ENCODE assay signal across 15 mouse cellular contexts in the genomic region with DNA sequence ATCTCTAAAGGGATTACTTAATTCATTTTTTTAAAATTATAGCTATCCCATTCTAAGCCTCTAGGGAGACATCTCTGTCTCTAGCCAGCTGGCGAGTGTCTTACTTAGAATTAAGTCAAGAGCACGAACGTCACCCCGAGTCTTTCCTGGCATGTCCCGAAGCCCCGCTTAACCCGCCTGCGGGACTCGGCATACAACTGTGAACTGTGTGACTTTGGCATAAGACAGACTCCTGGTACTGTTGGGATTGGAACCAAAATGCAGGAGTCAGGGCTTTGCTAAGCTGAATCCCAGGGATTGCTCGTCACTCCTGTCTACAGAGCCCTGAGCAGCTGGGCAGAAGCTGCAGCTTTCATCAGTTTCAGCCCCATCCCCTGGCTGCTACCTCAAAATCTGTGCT. TPM values are rescaled to one million over a fixed set of nuclear protein-coding genes. Genes with fewer than 3 reads are reported as not detected.
DNase-seq lines count a peak whose midpoint lies in the region; ATAC-seq and TF ChIP-seq lines count a peak whose summit lies in the region.
"Had no signal": no experiment of that assay in that cellular context is flagged by ENCODE, and none has a peak within 500 bp of the region (broad histone marks: within the 10 kb centered on the region; RNA-seq: fewer than 3 reads in every experiment).

No protein-coding gene starts in this region.

- no peaks in the 10 kb centered on the region for H3K9me3 ChIP-seq in forebrain, embryonic 15.5 days
- H3K9me3 ChIP-seq in midbrain, embryonic 14.5 days (ENCODE audit: control insufficient read depth, low read length) = no peaks in the 10 kb centered on the region
- H3K9me3 ChIP-seq: limb, embryonic 15.5 days; stomach, embryonic 15.5 days had no signal

- peak overlapping the region; percentile 11; the same call in 1 of the 2 replicates for H3K4me2 ChIP-seq in forebrain, embryonic 15.5 days (replicated peaks)
- H3K4me2 ChIP-seq in midbrain, embryonic 14.5 days (ENCODE audit: low read length) = peak overlapping the region; percentile 89
- H3K4me2 ChIP-seq: limb, embryonic 15.5 days; lung, embryonic 14.5 days; stomach, embryonic 15.5 days had no signal

- ATAC-seq in forebrain, embryonic 15.5 days (replicated peaks) = peak; percentile 59; the same call in 1 of the 2 replicates
- no peak for ATAC-seq in midbrain, embryonic 14.5 days (ENCODE audit: low FRiP score, low TSS enrichment)

- peaks cover 33% of the 10 kb centered on the region for H3K4me1 ChIP-seq in forebrain, embryonic 15.5 days
- peaks cover 10% of the 10 kb centered on the region; the same call in 1 of the 2 replicates for H3K4me1 ChIP-seq in midbrain, embryonic 14.5 days (ENCODE audit: control insufficient read depth, insufficient read depth, low read length)
- H3K4me1 ChIP-seq in thymus, adult 2 months (replicated peaks; ENCODE audit: control insufficient read depth, insufficient read depth, low read length) = no peaks in the 10 kb centered on the region

- 39% methylated on average over 10 of the region's 10 CpGs for WGBS in forebrain, embryonic 15.5 days
- 42% methylated on average over 10 of the region's 10 CpGs for WGBS in midbrain, embryonic 14.5 days
- WGBS in thymus, adult 2 months = 75% methylated on average over 10 of the region's 10 CpGs

- no peak for TF ChIP-seq POLR2A in thymus, adult 2 months (IDR thresholded peaks at IDR 0.05; ENCODE audit: control insufficient read depth, extremely low read depth, insufficient read depth, low read length, poor library complexity)

- H3K9ac ChIP-seq in forebrain, embryonic 15.5 days (replicated peaks) = no peak overlapping the region
- peak overlapping the region; percentile 63; the same call in 1 of the 2 replicates for H3K9ac ChIP-seq in midbrain, embryonic 14.5 days (replicated peaks; ENCODE audit: low read length)
- H3K9ac ChIP-seq: limb, embryonic 15.5 days; lung, embryonic 14.5 days; stomach, embryonic 15.5 days had no signal

- H3K4me3 ChIP-seq in layer of hippocampus, adult 2 months = no peak overlapping the region
- H3K4me3 ChIP-seq in forebrain, embryonic 15.5 days = peak overlapping the region; percentile 45
- H3K4me3 ChIP-seq in midbrain, embryonic 14.5 days (replicated peaks; ENCODE audit: low read depth, low read length) = peak overlapping the region; percentile 49
- H3K4me3 ChIP-seq in thymus, adult 2 months (ENCODE audit: control insufficient read depth, insufficient read depth, low read length) = no peak overlapping the region
- H3K4me3 ChIP-seq: limb, embryonic 15.5 days; stomach, embryonic 15.5 days had no signal

- DNase-seq in layer of hippocampus, adult 2 months (ENCODE audit: low spot score in 2 of 2) = no peak
- DNase-seq in layer of hippocampus, adult 11-12 months (ENCODE audit: low spot score) = no peak
- peak; percentile 27 for DNase-seq in brain, adult 2 months (ENCODE audit: low read depth, low spot score)
- DNase-seq in midbrain, embryonic 14.5 days = peak; percentile 43
- no peak for DNase-seq in adrenal gland, postnatal 36 days
- no peak for DNase-seq in thymus, adult 2 months
- DNase-seq: cerebellum, adult 9-11 months; kidney, adult 2 months; lung, embryonic 14.5 days had no signal

- no peak overlapping the region for H3K27ac ChIP-seq in layer of hippocampus, adult 2 months
- H3K27ac ChIP-seq in forebrain, embryonic 15.5 days (replicated peaks) = no peak overlapping the region
- H3K27ac ChIP-seq in midbrain, embryonic 14.5 days (replicated peaks; ENCODE audit: low read depth, low read length) = no peak overlapping the region; the same call in 1 of the 2 replicates
- no peak overlapping the region for H3K27ac ChIP-seq in thymus, adult 2 months (ENCODE audit: control insufficient read depth, insufficient read depth, low read length)
- H3K27ac ChIP-seq: limb, embryonic 15.5 days; stomach, embryonic 15.5 days had no signal

- peaks cover 35% of the 10 kb centered on the region for H3K27me3 ChIP-seq in forebrain, embryonic 15.5 days
- peaks cover 34% of the 10 kb centered on the region for H3K27me3 ChIP-seq in midbrain, embryonic 14.5 days (ENCODE audit: control insufficient read depth, insufficient read depth, low read length)
- H3K27me3 ChIP-seq in thymus, adult 2 months (ENCODE audit: control insufficient read depth, insufficient read depth, low read length) = no peaks in the 10 kb centered on the region

- TF ChIP-seq CTCF in layer of hippocampus, adult 2 months (conservative IDR thresholded peaks at IDR 0.05) = peak; percentile 48
- no peak for TF ChIP-seq CTCF in thymus, adult 2 months (IDR thresholded peaks at IDR 0.05; ENCODE audit: borderline replicate concordance, control insufficient read depth, extremely low read depth, insufficient read depth, low read length, poor library complexity)

- no peaks in the 10 kb centered on the region for H3K36me3 ChIP-seq in forebrain, embryonic 15.5 days
- no peaks in the 10 kb centered on the region for H3K36me3 ChIP-seq in midbrain, embryonic 14.5 days (ENCODE audit: control insufficient read depth, insufficient read depth, low read length)
- H3K36me3 ChIP-seq in thymus, adult 2 months (ENCODE audit: control insufficient read depth, insufficient read depth, low read length) = no peaks in the 10 kb centered on the region
- H3K36me3 ChIP-seq: limb, embryonic 15.5 days; stomach, embryonic 15.5 days had no signal

RNA-seq across cellular contexts. Expression of a gene that starts 2.4 kb away (rescaled TPM):
- 1 to 10 TPM; 5.2 to 6.2 TPM for total RNA-seq in layer of hippocampus, adult 2 months (2021)
- 8.4 and 10.8 TPM in 2 replicates for polyA plus RNA-seq in forebrain, embryonic 15.5 days (2015; fragmentation: Nextera tagmentation; extraction: Ambion mirVana)
- polyA plus RNA-seq in midbrain, embryonic 14.5 days (2014; fragmentation: Nextera tagmentation; extraction: Ambion mirVana) = 29.0 and 34.7 TPM in 2 replicates
- not detected for total RNA-seq in adrenal gland, postnatal 36 days (2021)
- polyA plus RNA-seq in thymus, adult 2 months (2012; rRNA removed) = not detected in 2 replicates
- total RNA-seq: gastrocnemius, adult 18-20 months; heart, postnatal 25 days; megakaryocyte, adult 5-6 weeks had no signal
- polyA plus RNA-seq: kidney, adult 2 months; lung, embryonic 14.5 days had no signal

Comparison
In these comparisons a context has a peak if more than half of its experiments do, and no peak if none do; other contexts are left out.
1. DNase-seq: peak in brain, adult 2 months (single experiment) and midbrain, embryonic 14.5 days (single experiment); none in layer of hippocampus, adult 2 months (0 of 2), layer of hippocampus, adult 11-12 months (single experiment), adrenal gland, postnatal 36 days (0 of 2) and thymus, adult 2 months (single experiment).
2. H3K4me3 ChIP-seq: peak in forebrain, embryonic 15.5 days (single experiment) and midbrain, embryonic 14.5 days (single experiment); none in layer of hippocampus, adult 2 months (single experiment) and thymus, adult 2 months (single experiment).